Mouse (Mus musculus): ENCODE results near the gene Gin1.
"Not testable (repeated sequence)": the region's sequence is repeated elsewhere in the genome, so short reads cannot be mapped to it uniquely, and the experiment has no call there.

Gin1 gene

GRCm38 (mm10) chr1:97769904-97770753, at the start of gene Gin1, which contains the start of gene Ppip5k2:
TSS of gene Gin1 (plus strand) at chr1:97770172.
TSS of gene Ppip5k2 (minus strand) at chr1:97770411.
- DNase-seq (ENCODE audit: low read depth, low spot score): peak; percentile 97

DNA sequence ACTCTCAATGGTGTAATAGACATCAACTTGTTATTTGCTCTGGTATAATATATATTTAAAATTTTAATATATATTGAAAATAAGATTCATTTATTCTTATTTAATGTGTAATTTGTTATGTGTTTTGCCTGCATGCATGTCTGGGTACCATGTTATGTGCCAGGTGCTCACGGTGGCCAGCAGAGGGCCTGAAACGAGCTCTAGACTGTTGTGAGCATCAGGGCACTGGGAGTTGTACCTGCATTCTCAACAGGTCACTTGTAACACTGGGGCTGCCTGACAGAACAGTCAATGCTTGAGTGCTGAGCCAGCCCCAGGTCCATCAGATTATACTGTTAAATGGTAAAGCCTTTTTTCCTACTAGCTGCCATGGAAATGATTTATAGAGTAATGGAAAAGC, 43.2 kb upstream of the Gin1 start:
- DNase-seq (ENCODE audit: low read depth, low spot score): peak; percentile 26

DNA sequence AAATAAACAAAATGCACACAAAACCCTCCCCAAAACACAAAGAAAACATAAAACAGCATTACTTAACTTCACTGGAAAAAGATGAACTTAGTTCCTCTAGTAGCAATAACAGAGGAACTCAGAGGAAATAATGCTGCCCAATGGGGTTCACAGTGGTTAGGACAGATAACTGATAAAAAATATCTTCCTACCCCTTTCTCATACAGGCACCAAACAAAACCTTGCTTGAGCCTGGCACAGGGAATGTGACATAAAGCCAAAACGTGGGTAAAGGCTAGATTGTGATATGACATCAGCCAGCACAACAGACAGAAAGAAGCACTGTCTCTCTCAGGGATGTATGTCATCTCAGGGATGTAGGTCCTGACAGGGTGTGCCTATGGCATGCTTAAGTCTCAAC, 40.6 kb upstream of the Gin1 start:
- no peak for DNase-seq (ENCODE audit: low read depth, low spot score)

GRCm38 (mm10) chr1:97743063-97743462, 26.9 kb upstream of the Gin1 start:
- no peak for DNase-seq (ENCODE audit: low read depth, low spot score)

- no peak for DNase-seq (ENCODE audit: low read depth, low spot score)
Observed at GRCm38 (mm10) chr1:97745712-97746111, 24.3 kb upstream of the Gin1 start.

DNA sequence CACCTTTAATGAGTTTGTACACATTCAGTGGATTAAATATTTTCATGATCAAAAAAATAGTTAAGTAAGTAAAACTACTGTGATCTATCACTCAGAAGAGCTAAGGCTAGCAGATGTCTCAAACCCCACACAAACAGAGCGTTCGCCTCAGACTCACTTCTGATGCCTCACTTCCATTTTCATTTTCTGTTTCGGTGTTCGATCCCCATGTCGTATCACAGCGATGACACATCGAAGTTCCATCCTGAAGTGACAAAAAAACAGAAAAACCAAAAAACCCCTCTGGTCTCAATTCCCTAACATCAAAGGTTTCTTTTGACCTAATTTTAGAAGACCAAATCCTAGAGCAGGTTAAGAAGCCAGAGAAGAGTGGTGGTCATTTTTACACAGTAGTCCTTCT, 23.7 kb upstream of the Gin1 start:
- DNase-seq (ENCODE audit: low read depth, low spot score): peak; percentile 26

GRCm38 (mm10) chr1:97748163-97748562, 21.8 kb upstream of the Gin1 start:
- DNase-seq (ENCODE audit: low read depth, low spot score): no peak

- DNase-seq (ENCODE audit: low read depth, low spot score): no peak
Observed at GRCm38 (mm10) chr1:97753216-97753615, 16.8 kb upstream of the Gin1 start.

GRCm38 (mm10) chr1:97754392-97754791, 15.6 kb upstream of the Gin1 start:
- DNase-seq (ENCODE audit: low read depth, low spot score): no peak

- no peak for DNase-seq (ENCODE audit: low read depth, low spot score)
Observed at GRCm38 (mm10) chr1:97759841-97760240, 10.1 kb upstream of the Gin1 start.

DNA sequence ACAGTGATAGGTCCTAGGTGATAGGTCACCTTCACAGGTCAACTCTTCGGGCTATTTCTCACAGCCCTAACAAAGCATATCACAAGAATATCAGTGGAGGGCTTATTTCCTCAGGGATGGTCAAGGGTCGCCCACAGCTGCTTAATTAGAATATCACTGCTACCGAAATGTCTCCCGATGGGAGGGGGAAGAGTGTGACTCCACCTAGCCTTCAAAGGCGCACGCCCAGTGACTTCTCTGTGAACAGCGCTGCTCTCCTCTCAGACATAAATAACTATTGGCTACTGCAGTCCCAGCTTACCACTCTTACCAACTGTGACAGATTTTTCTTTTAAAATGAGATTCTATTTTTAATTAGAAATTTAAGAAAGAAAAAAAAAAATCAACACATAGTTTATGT, 9.4 kb upstream of the Gin1 start:
- DNase-seq (ENCODE audit: low read depth, low spot score): no peak

- DNase-seq (ENCODE audit: low read depth, low spot score): no peak
Observed at GRCm38 (mm10) chr1:97761477-97761876, 8.5 kb upstream of the Gin1 start.

DNA sequence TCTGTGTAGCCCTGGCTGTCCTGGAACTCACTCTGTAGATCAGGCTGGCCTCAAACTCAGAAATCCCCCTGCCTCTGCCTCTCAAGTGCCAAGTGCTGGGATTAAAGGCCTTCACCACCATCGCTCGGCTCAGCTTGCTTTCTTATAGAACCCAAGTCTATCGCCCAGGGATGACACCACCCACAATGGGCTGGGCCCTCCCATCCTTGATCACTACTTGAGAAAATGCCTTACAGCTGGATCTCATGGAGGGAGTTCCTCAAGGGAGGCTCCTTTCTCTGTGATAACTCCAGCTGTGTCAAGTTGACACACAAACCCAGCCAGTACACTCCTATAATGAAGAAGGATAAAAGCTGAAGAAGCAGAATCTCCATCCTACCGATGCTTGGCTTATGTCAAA, 4.3 kb upstream of the Gin1 start:
- DNase-seq (ENCODE audit: low read depth, low spot score): not testable (repeated sequence)

GRCm38 (mm10) chr1:97768089-97768488, 1.9 kb upstream of the Gin1 start:
- DNase-seq (ENCODE audit: low read depth, low spot score): no peak

- DNase-seq (ENCODE audit: low read depth, low spot score): no peak
Observed at GRCm38 (mm10) chr1:97768906-97769293, 1.1 kb upstream of the Gin1 start.

- DNase-seq (ENCODE audit: low read depth, low spot score): peak; percentile 76
Observed at GRCm38 (mm10) chr1:97769294-97769903, 573 bp upstream of the Gin1 start.

GRCm38 (mm10) chr1:97771118-97771517, 1.1 kb downstream of the Gin1 start:
- no peak for DNase-seq (ENCODE audit: low read depth, low spot score)

DNA sequence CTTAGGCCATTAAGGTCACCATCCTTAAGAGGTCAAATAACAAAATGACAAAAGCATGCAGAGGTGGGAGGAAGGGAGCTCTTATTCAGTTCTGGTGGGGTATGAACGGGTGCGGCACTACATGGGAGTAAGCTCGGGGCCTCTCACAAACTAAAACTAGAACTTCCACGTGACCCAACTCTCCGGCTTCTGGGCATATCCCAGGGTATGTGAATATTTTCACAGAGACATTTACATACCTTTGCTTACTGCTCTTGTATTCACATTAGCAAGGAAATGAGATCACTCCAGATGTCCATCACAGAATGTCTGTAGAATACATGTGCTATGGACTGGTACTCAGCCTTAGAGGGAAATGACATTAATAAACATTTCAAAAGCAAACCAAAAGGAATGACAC, 1.8 kb downstream of the Gin1 start:
- no peak for DNase-seq (ENCODE audit: low read depth, low spot score)

DNA sequence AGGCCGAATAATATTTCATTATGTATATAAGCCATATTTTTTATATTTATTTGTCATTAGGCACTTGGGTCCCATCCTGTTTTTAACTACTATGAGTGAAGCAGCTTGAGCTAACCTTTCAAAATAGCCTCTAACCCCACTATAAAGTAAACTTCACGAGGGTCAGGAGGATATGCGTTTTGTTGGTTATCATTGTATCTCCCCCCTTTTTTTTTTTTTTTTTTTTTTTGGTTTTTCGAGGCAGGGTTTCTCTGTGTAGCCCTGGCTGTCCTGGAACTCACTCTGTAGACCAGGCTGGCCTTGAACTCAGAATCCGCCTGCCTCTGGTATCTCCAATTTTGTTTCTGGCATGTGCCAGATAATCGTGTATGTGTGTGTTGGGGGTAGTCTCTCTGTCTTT, 3.4 kb downstream of the Gin1 start:
- no peak for DNase-seq (ENCODE audit: low read depth, low spot score)

DNA sequence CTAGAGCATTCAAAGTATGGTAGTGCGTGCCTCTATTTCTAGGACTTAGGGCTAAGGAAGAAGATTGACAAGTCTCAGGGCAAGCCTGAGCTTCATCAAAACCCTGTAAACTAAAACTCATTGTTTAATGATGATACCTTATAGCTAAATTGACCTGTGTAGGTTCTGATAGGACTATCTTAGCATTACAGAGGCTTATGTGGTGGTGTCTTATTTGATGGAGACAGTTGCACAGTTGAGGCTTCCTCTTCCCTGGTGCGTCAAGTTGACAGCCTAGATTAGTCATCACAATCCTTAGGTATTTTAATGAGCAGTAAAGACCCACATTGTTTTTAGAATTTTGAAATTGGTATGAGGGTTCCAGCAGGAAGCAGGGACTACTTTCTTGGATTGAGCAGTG, 4.0 kb downstream of the Gin1 start:
- no peak for DNase-seq (ENCODE audit: low read depth, low spot score)

DNA sequence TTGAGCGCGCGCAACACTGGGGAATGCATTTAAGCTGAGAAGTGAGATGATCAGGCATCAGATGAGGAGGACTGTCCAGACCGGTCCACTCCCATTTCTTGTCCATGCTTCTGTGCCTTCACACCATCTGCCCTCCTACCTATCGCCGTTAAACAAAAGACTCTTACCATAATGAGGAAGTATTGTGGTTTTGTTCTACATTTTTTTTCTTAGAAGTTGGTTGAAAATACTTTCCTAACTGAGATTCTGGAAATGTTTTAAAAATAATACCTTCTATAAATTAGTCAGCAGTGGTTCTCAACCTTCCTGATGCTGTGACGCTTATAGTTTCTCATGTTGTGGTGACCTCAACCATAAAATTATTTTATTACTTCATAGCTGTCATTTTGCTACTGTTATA, 11.7 kb downstream of the Gin1 start:
- DNase-seq (ENCODE audit: low read depth, low spot score): no peak

DNA sequence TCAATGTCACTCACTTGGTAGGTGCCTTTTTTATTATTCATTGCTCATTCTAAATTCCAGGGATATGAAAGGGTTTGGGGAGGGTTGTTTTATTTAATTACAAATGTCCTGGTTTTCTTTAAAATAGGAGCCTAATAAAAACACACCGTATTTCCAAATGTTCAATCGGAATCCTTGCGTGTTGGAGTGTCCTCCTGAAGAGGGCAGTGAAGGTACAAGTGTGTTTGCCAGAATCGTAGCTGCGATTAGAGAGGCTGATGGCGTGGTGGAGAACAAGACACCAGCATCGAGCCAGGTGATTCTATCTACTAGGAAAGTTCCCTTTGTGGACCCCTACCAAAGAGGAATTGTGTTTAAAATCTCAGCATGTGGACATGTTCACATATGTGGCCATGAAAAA, 15.0 kb downstream of the Gin1 start:
- DNase-seq (ENCODE audit: low read depth, low spot score): no peak

GRCm38 (mm10) chr1:97785685-97786393, 15.9 kb downstream of the Gin1 start:
- no peak for DNase-seq (ENCODE audit: low read depth, low spot score)
